Mouse (Mus musculus): ENCODE data around the gene 2410002F23Rik. TPM values are rescaled to one million over a fixed set of nuclear protein-coding genes. Genes with fewer than 3 reads are reported as not detected.
"Not testable (repeated sequence)": the region's sequence is repeated elsewhere in the genome, so short reads cannot be mapped to it uniquely, and the experiment has no call there.

Gene 2410002F23Rik
- polyA plus RNA-seq (2015; fragmentation: Nextera tagmentation; extraction: Ambion mirVana): 76.8 and 86.3 TPM in 2 replicates

DNA sequence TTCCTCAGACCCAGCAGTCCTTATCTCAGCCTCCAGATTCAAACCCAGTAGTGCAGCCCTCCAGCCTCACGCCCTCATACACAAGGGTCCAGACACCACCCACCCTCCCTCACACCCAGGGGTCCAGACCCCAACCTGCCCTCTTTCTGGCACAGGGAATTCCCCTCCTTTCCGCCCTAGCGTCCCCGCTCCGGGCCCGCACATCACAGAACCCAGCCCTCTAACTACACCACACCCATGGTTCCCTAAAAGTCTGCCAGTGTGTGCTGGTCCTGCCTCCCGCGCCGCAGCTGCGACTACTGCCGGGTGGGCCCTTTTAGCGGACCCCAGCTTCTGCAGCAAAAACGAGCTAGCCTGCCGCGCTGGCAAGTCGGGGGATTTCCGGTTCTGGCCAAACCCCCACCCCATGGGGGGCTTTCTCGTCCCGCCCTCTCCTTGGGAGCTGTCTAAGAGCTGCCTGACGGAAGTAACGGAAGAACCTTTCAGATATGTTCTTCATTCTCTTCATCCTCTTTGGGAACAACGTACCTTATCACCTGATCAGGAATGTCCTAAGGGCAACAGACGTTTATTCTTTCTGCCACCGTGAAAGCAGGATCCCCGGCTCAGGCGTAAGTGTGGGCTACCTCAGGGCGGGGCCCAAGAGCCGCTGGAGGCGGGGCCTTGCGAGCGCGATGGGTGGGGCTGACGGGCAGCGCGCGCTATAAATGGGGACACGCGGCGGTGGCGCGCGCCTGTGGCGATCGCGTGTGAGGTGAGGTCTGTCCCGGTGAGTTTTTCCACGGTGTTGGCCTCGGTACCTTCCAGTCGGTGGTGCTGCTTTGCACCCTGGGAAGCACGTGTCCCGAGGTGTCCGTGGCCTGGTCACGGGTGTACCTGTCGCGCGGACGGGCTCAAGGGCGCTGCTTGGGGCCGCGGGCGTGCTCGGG is at the start of gene 2410002F23Rik, which contains the start of gene 1700028J19Rik:
TSS of gene 2410002F23Rik (plus strand) at position 668 of the 929 bp plus-strand sequence.
TSS of gene 1700028J19Rik (minus strand) at position 641 of the 929 bp plus-strand sequence.
- peak; percentile 92 for DNase-seq (ENCODE audit: low spot score)

DNA sequence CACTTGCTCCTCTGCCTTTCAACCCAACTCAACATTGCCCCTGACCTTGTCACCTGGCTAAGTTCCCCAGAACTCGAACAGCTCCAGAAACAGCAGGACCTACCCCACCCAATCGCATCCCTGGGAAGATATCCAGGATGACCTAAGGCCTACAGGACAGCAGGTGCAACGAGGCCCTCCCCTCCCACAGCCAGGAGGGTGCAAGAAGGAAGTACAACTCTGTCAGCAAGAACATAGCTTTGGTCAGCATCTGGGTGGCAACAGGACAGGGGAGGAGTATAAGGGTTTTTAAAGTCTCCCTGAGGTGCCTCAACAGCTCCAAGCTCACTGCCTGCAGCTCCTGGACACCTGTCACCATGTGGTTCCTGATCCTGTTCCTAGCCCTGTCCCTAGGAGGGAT is 48.6 kb upstream of the 2410002F23Rik start, which contains the start of gene Klk1b3:
TSS of gene Klk1b3 (plus strand) at position 301 of the 400 bp plus-strand sequence.
- DNase-seq (ENCODE audit: low spot score): no peak

DNA sequence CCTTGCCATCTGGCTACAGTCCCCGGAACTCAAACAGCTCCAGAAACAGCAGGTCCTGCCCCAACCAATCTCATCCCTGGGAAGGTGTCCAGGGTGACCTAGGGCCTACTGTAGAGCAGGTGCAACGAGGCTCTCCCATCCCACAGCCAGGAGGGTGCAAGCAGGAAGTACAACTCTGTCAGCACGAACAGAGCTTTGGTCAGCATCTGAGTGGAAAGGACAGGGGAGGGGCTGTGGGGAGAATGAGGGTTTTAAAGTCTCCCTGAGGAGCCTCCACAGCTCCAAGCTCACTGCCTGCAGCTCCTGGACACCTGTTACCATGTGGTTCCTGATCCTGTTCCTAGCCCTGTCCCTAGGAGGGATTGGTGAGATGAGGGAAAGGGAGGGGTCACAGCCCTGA is 39.4 kb upstream of the 2410002F23Rik start, which contains the start of gene Klk1b4:
TSS of gene Klk1b4 (plus strand) at position 301 of the 400 bp plus-strand sequence.
- DNase-seq (ENCODE audit: low spot score): not testable (repeated sequence)

DNA sequence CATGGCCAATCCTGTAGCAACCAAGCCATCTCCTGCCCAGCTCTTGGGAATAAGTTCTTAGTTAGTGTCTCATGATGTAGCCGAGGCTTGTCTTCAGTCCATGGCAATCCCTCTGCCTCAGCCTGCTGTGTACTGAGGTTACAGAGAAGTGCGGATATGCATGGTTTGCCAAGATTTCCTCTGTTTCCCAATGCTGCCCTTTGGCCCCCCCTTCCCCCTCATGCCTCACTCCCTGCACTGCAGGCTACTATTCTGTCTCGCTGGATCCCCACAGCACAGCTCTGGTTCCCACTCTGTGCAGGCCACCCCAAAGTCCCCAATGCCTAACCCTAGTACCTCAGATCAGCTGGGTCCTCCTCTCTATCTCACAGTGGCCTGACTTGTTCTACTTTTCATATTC is 38.2 kb upstream of the 2410002F23Rik start:
- DNase-seq (ENCODE audit: low spot score): no peak

DNA sequence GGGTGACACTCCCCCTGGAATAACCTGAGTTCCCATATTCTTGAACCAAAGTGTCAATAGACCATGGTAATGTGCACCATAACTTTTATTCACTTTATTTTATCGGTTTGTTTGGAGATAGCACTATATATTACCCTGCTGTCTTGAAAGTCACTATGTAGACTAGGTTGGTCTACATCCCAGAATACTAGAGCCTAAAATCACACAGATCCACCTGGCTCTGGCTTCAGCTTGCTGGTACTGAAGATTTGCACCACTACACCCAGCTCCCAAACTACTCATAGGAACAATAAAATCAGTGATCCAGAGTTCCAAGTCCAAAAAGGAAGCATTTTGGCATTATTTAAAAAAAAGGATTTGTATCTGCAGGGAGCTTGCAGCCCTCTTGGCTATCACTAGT is 30.9 kb upstream of the 2410002F23Rik start, which contains the start of gene Klk1b5:
TSS of gene Klk1b5 (plus strand) at position 301 of the 400 bp plus-strand sequence.
- no peak for DNase-seq (ENCODE audit: low spot score)

DNA sequence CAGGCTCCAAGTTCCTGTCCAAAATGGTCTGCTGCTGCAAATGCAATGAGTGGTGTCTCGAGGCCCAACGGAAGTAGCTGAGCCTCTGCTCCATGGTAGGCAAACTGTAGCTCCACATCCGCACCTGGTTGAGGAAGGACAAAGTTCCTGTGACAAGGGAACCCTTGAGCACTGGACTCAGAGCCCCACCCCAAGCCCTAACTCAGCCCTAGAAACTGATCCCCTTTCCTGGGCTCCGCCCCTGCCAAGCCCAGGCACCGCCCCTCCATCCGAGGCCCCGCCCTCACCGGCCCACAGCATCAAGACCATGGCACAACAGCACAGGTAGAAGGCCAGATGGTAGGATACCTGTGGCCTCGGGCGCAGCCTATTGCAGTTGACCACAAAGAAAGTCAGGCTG is 24.9 kb upstream of the 2410002F23Rik start:
- DNase-seq (ENCODE audit: low spot score): not testable (repeated sequence)

GRCm38 (mm10) chr7:44222335-44222734 is 24.2 kb upstream of the 2410002F23Rik start:
- not testable (repeated sequence) for DNase-seq (ENCODE audit: low spot score)

DNA sequence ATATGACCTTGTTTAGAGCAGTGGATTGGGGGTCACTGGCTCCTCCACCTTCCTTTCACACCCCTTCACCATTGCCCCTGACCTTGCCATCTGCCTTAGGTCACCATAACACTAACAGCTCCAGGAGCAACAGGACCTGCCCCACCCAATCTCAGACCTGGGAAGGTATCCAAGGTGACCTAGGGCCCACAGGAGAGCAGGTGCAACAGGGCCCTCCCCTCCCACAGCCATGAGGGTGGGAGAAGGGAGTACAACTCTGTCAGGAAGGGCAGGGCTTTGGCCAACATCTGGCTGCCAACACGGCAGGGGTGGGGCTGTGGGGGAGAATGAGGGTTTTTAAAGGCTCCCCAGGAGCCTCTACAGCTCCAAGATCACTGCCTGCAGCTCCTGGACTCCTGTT is 21.4 kb upstream of the 2410002F23Rik start, which contains the start of gene Klk1:
TSS of gene Klk1 (plus strand) at position 285 of the 400 bp plus-strand sequence.
- DNase-seq (ENCODE audit: low spot score): no peak

DNA sequence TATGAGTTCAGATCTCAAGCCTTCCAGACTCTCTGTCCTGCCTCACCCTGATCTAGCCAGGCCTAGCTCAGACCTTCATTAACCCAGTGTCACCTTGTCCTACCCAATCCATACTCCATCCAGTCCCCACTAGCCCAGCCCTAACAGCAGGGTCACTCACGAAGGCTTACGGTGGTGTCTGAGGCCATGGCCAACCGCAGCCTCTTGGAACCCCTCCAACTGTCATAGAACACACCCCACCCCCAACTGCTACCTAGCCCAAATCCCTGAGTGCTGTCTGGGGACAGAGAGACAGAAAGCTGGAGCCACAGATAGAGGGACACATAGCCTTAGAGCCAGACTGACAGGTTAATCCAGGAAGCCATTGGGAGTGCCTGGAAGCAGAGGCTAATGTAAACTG is 10.6 kb upstream of the 2410002F23Rik start, which contains the start of gene Gm36864:
TSS of gene Gm36864 (plus strand) at position 269 of the 400 bp plus-strand sequence.
- DNase-seq (ENCODE audit: low spot score): no peak

DNA sequence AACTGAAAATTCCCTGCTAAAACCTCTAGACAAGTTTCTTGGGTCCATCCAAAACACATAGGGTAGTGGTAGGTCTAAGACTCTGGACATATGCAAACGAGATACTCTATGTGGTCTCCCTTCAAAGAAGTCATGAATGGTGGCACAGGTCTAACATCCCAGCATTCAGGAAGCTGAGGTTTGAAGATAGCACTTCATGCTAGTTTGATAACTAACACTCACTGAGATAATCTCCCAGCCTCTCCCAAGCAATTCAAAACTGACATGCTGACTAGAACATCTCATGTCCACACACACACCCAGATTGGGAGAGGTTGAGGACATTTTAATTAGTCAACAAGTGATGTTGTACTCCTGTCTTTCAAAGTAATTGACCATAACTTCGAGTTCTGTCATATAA is 6.6 kb upstream of the 2410002F23Rik start:
- no peak for DNase-seq (ENCODE audit: low spot score)

- no peak for DNase-seq (ENCODE audit: low spot score)
Observed at GRCm38 (mm10) chr7:44240712-44241111, 5.8 kb upstream of the 2410002F23Rik start.

- no peak for DNase-seq (ENCODE audit: low spot score)
Observed at GRCm38 (mm10) chr7:44241163-44241562, 5.4 kb upstream of the 2410002F23Rik start.

DNA sequence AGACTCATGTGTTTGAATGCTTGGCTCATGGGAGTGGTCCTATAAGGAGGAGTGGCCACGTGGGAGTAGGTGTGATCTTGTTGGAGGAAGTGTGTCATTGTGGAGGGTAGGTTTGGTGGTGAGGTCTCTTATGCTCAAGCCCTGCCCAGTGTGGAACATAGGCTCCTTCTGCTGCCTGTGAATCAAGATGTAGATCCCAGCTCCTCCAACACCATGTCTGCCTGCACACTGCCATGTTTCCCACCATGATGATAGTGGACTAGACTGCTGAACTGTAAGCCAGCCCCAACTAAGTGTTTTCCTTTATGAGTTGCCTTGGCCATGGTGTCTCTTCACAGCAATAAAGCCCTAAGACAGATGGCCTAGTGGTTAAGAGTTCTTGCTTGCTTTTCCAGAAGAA is 2.4 kb upstream of the 2410002F23Rik start:
- no peak for DNase-seq (ENCODE audit: low spot score)

- peak; percentile 65 for DNase-seq (ENCODE audit: low spot score)
Observed at GRCm38 (mm10) chr7:44246984-44247470, 505 bp downstream of the 2410002F23Rik start.

- DNase-seq (ENCODE audit: low spot score): no peak
Observed at GRCm38 (mm10) chr7:44247971-44248370, 1.4 kb downstream of the 2410002F23Rik start.

DNA sequence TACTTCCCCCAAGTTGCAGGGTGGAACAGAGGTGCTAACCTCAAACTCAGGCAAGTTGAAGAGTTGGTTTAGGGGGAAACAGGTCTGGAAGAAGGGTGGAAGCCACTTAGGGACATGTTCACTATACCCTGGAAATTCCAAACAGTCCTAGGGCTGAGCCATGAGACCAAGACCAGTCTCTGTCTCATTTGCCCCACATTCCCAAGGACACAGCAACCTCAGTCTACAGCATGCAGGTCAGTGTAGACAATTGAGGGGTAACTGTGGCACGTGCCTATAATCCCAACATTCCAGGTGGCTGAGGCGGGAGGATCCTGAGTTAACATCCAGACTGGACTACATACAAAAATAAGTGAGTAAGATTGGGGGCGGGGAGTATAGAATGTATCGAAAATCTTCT is 2.7 kb downstream of the 2410002F23Rik start:
- no peak for DNase-seq (ENCODE audit: low spot score)

GRCm38 (mm10) chr7:44250732-44251275 is 4.3 kb downstream of the 2410002F23Rik start:
- not testable (repeated sequence) for DNase-seq (ENCODE audit: low spot score)

- DNase-seq (ENCODE audit: low spot score): no peak
Observed at GRCm38 (mm10) chr7:44253023-44253616, 6.6 kb downstream of the 2410002F23Rik start.

DNA sequence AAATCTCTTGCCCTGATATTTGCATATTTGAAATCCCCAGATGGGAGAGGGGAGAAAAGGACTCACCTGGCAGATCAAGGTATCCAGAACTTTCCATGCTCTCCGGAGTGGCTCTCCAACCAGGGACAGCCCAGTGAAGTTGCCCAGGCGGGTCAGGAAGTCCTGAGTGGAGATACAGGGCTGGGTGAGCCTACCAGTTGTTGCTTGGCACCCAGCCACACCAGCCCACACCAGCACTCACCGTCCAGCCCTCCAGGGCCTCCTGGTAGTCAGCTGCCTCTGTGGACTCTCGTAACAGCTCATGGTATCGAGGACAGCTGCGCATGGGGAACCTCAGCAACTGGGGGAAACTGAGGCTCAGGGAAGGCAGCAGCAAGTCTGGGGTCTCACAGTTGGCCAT is 8.4 kb downstream of the 2410002F23Rik start:
- no peak for DNase-seq (ENCODE audit: low spot score)

DNA sequence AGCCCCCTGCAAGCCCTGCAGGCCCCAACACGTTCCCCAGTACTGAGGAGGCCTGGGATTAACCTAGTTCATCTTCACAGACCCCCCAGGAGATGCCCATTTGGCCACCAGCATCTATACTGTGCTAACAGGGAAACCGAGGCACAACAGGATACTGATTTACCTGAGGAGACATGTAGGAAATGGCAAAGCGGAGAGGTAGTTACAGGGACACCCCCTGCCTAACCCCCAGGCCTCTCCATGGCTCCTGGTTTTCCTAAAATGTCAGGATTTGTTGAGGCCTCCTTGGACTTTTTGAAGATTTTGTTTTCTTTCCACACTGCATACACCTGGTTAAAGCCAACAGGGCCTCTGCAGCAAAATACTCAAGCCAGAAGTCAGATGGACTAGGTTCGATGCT is 10.8 kb downstream of the 2410002F23Rik start, which contains the start of gene Acp4:
TSS of gene Acp4 (minus strand) at position 101 of the 400 bp plus-strand sequence.
- no peak for DNase-seq (ENCODE audit: low spot score)

DNA sequence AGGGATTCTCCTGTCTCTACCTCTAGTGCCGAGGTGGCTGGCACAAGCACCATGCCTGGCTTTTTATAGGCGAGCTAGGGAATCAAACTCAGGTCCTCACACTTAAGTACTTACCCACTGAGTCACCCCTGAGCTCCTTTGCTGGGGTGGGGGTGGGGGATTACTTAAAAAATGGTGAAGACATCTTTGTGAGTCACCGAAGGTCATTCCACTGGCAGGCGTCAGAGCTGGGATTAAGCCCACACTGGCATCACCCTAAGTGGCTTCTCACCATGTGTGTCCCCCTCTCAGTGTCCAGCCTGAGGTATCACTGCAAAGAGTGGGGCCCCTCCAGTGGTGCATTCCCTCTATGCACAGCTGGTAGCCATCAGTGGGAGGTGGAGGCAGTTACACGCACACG is 13.9 kb downstream of the 2410002F23Rik start:
- DNase-seq (ENCODE audit: low spot score): no peak
